Mouse (Mus musculus): ENCODE measurements around the gene Rab11fip5.
A peak's percentile ranks its signal among the peaks of the same experiment; 100 is the strongest.

Rab11fip5 gene

GRCm38 (mm10) chr6:85307894-85308293, 66.5 kb downstream of the Rab11fip5 start:
- DNase-seq (ENCODE audit: low spot score) = no peak

- DNase-seq (ENCODE audit: low spot score) = no peak
Measured at GRCm38 (mm10) chr6:85306375-85306774, 68.1 kb downstream of the Rab11fip5 start.

GRCm38 (mm10) chr6:85305826-85306225, 68.6 kb downstream of the Rab11fip5 start:
- no peak for DNase-seq (ENCODE audit: low spot score)

- no peak for DNase-seq (ENCODE audit: low spot score)
Measured at GRCm38 (mm10) chr6:85304966-85305365, 69.5 kb downstream of the Rab11fip5 start.

- peak; percentile 13 for DNase-seq (ENCODE audit: low spot score)
Measured at GRCm38 (mm10) chr6:85302326-85303055, 71.9 kb downstream of the Rab11fip5 start.

GRCm38 (mm10) chr6:85295384-85296167, 78.9 kb downstream of the Rab11fip5 start:
- DNase-seq (ENCODE audit: low spot score) = peak; percentile 64

- no peak for DNase-seq (ENCODE audit: low spot score)
Measured at GRCm38 (mm10) chr6:85294004-85294379, 80.4 kb downstream of the Rab11fip5 start.

- peak; percentile 43 for DNase-seq (ENCODE audit: low spot score)
Measured at GRCm38 (mm10) chr6:85293255-85294003, 81.0 kb downstream of the Rab11fip5 start.

GRCm38 (mm10) chr6:85290869-85291824, 83.3 kb downstream of the Rab11fip5 start:
- DNase-seq (ENCODE audit: low spot score) = no peak

GRCm38 (mm10) chr6:85288193-85288857, 86.1 kb downstream of the Rab11fip5 start:
- no peak for DNase-seq (ENCODE audit: low spot score)

- DNase-seq (ENCODE audit: low spot score) = no peak
Measured at GRCm38 (mm10) chr6:85286283-85287047, 88.0 kb downstream of the Rab11fip5 start.
